Mouse (Mus musculus) embryonic facial prominence, embryonic 15.5 days (tissue): ENCODE results near the gene Pold4. TPM values are rescaled to one million over a fixed set of nuclear protein-coding genes. Genes with fewer than 3 reads are reported as not detected.

Source experiments
- ATAC-seq: fragments of 200-750 bp; cut with Nextera tagmentation; 2 replicates; pipeline ENCODE4 v1.8.0; 2017; ENCODE audit warnings: low read depth, moderate TSS enrichment; ENCODE audit not compliant: insufficient number of reproducible peaks, low FRiP score, low TSS enrichment
- H3K27ac ChIP-seq: fragments of 300-500 bp; sonication (generic); replicated peaks from 2 replicates; pipeline ENCODE4 v1.5.1; 2015; ENCODE audit warnings: mild to moderate bottlenecking, inconsistent platforms
- H3K27me3 ChIP-seq: fragments of 300-500 bp; sonication (generic); 2 replicates; pipeline ENCODE4 v1.6.1; 2015; ENCODE audit warnings: inconsistent platforms
- H3K36me3 ChIP-seq: fragments of 300-500 bp; sonication (generic); 2 replicates; pipeline ENCODE4 v1.6.1; 2015; ENCODE audit warnings: mild to moderate bottlenecking, inconsistent platforms
- H3K4me1 ChIP-seq: fragments of 300-500 bp; sonication (generic); 2 replicates; pipeline ENCODE4 v1.6.1; 2015; ENCODE audit warnings: inconsistent platforms
- H3K4me2 ChIP-seq: fragments of 300-500 bp; sonication (generic); replicated peaks from 2 replicates; pipeline ENCODE4 v1.6.1; 2015; ENCODE audit warnings: mild to moderate bottlenecking, inconsistent platforms
- H3K4me3 ChIP-seq: fragments of 300-500 bp; sonication (generic); replicated peaks from 2 replicates; pipeline ENCODE4 v1.5.1; 2015; ENCODE audit warnings: mild to moderate bottlenecking, inconsistent platforms
- H3K9ac ChIP-seq: fragments of 300-500 bp; sonication (generic); 2 replicates; pipeline ENCODE4 v1.6.1; 2015; ENCODE audit warnings: inconsistent platforms
- H3K9me3 ChIP-seq: fragments of 300-500 bp; sonication (generic); replicated peaks from 2 replicates; pipeline ENCODE4 v1.6.1; 2016; ENCODE audit warnings: inconsistent platforms
- WGBS: fragments of 180-500 bp; shearing (Covaris S2); methylation state at CpG from one replicate; pipeline ENCODE4 v1.1.7; 2015; 5-methylcytosine and 5-hydroxymethylcytosine counted together
- microRNA-seq: library from miRNA; unstranded; fragments of <30 nt; microRNA quantifications from one replicate; pipeline ENCODE4, GENCODE M21; 2016; ENCODE audit warnings: borderline number of aligned reads
- polyA plus RNA-seq: library from polyadenylated mRNA; unstranded; fragments of >200 nt; fragmentation: Nextera tagmentation; extraction: Ambion mirVana; gene quantifications from 2 replicates; pipeline ENCODE4 v1.2.1, GENCODE M21; 2015

The Pold4 gene
- polyA plus RNA-seq, 1 experiment from 2014 or later = 33.5 TPM

DNA sequence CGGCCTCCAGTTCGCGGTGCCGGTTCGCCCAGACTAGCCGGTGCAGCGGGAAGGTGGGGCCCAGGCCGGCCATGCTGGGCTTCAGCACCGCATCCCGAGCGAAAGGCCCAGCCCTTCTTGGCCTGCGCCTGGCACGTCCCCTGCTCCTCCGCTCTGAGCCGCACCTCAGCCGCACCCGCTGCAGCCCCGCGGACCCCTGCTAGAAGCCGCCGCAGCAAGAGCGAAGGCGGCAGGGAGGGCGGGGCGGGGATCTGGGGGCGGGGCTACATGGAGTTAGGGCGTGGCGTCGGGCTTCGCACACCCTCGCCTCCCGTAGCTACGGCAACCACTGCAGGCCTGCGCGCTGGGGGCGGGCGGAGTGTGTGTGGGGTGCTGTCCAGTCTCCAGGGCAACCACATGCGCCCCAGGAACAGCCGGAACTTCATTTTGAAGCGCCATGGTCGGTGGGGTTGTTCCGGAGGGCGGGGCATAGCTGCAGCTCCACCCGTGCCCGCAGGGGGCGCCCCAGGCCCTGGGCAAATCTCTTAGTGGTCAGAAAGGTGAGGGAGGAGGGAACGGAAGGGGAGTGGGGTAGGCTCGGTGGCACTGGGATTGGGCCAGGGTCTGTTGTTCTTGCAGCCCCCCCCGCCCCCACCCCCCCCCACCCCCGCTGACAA, 51.3 kb downstream of the Pold4 start, which contains the start of gene Ankrd13d:
TSS of gene Ankrd13d (minus strand) at position 240 of the 656 bp plus-strand sequence.
- H3K27ac ChIP-seq = peak within 1 kb of the TSS; percentile 51; the same call in 1 of the 2 replicates
- H3K27me3 ChIP-seq = no peaks in the 10 kb centered on the region
- peak within 1 kb of the TSS; percentile 10; the same call in 1 of the 2 replicates for H3K9ac ChIP-seq
- H3K36me3 ChIP-seq = peaks cover 34% of the 10 kb centered on the region
- peak within 1 kb of the TSS; percentile 63 for H3K4me2 ChIP-seq
- ATAC-seq = peak; percentile 91
- no peaks in the 10 kb centered on the region for H3K9me3 ChIP-seq
- peaks cover 17% of the 10 kb centered on the region for H3K4me1 ChIP-seq
- WGBS = under 1% methylated on average over 50 of the region's 50 CpGs
- H3K4me3 ChIP-seq = peak within 1 kb of the TSS; percentile 50

Small RNA genes within 50 kb of the gene (microRNA-seq; reads per million reads assigned to microRNA genes)
- gene Gm26115 (not detected), gene Mir6985 (not detected)

Other genes starting within 250 kb of the Pold4 start
- gene Acy3, start 245.3 kb upstream of the Pold4 start, polyA plus RNA-seq = 5.5 and 6.0 TPM in 2 replicates
- not detected in 2 replicates for gene Tbx10, start 239.1 kb upstream of the Pold4 start, polyA plus RNA-seq
- 31.0 and 35.8 TPM in 2 replicates for gene Nudt8, start 231.3 kb upstream of the Pold4 start, polyA plus RNA-seq
- 3.9 and 4.7 TPM in 2 replicates for gene Gm49405, start 231.3 kb upstream of the Pold4 start, polyA plus RNA-seq
- gene Doc2g, start 228.6 kb upstream of the Pold4 start, polyA plus RNA-seq = 5.4 and 5.6 TPM in 2 replicates
- gene Ndufv1, start 219.1 kb upstream of the Pold4 start, polyA plus RNA-seq = 190 and 202 TPM in 2 replicates
- 511 and 558 TPM in 2 replicates for gene Gstp1, start 193.9 kb upstream of the Pold4 start, polyA plus RNA-seq
- gene Gstp2, start 185.9 kb upstream of the Pold4 start, polyA plus RNA-seq = 3.4 and 3.7 TPM in 2 replicates
- gene Gstp3, start 172.3 kb upstream of the Pold4 start, polyA plus RNA-seq = 0.41 and 0.77 TPM in 2 replicates
- gene Cabp2, start 150.3 kb upstream of the Pold4 start, polyA plus RNA-seq = not detected in 2 replicates
- gene Cdk2ap2, start 134.7 kb upstream of the Pold4 start, polyA plus RNA-seq = 84.6 and 92.8 TPM in 2 replicates
- 9.7 and 10.8 TPM in 2 replicates for gene Pitpnm1, start 131.9 kb upstream of the Pold4 start, polyA plus RNA-seq
- 98.5 and 100 TPM in 2 replicates for gene Aip, start 106.0 kb upstream of the Pold4 start, polyA plus RNA-seq
- gene Gpr152, start 92.1 kb upstream of the Pold4 start, polyA plus RNA-seq = not detected in 2 replicates
- gene Cabp4, start 87.9 kb upstream of the Pold4 start, polyA plus RNA-seq = 0.31 and 0.37 TPM in 2 replicates
- gene Coro1b, start 83.3 kb upstream of the Pold4 start, polyA plus RNA-seq = 159 and 178 TPM in 2 replicates
- 4.8 and 6.2 TPM in 2 replicates for gene Ptprcap, start 78.3 kb upstream of the Pold4 start, polyA plus RNA-seq
- 66.2 and 70.4 TPM in 2 replicates for gene Rps6kb2, start 68.5 kb upstream of the Pold4 start, polyA plus RNA-seq
- gene Carns1, start 56.4 kb upstream of the Pold4 start, polyA plus RNA-seq = 3.4 and 5.4 TPM in 2 replicates
- 3.6 and 5.1 TPM in 2 replicates for gene Tbc1d10c, start 40.6 kb upstream of the Pold4 start, polyA plus RNA-seq
- gene Ppp1ca, start 39.8 kb upstream of the Pold4 start, polyA plus RNA-seq = 745 and 794 TPM in 2 replicates
- gene Rad9a, start 30.2 kb upstream of the Pold4 start, polyA plus RNA-seq = 33.6 and 35.0 TPM in 2 replicates
- 10.1 and 10.2 TPM in 2 replicates for gene Clcf1, start 17.7 kb upstream of the Pold4 start, polyA plus RNA-seq
- not detected in 2 replicates for gene AC109138.7, start 17.5 kb upstream of the Pold4 start, polyA plus RNA-seq
- gene Ssh3, start 37.3 kb downstream of the Pold4 start, polyA plus RNA-seq = 27.5 and 34.4 TPM in 2 replicates
- 13.0 and 13.7 TPM in 2 replicates for gene Ankrd13d, start 51.2 kb downstream of the Pold4 start, polyA plus RNA-seq
- gene Grk2, start 74.3 kb downstream of the Pold4 start, polyA plus RNA-seq = 20.1 and 24.4 TPM in 2 replicates
- gene Kdm2a, start 166.4 kb downstream of the Pold4 start, polyA plus RNA-seq = 50.4 and 55.0 TPM in 2 replicates
- gene Rhod, start 207.5 kb downstream of the Pold4 start, polyA plus RNA-seq = 47.4 and 50.5 TPM in 2 replicates
- 1.5 and 1.7 TPM in 2 replicates for gene Syt12, start 245.5 kb downstream of the Pold4 start, polyA plus RNA-seq